Mouse (Mus musculus): ENCODE data around the gene Rbm4b.
"Not testable (repeated sequence)": the region's sequence is repeated elsewhere in the genome, so short reads cannot be mapped to it uniquely, and the experiment has no call there.

The Rbm4b gene

DNA sequence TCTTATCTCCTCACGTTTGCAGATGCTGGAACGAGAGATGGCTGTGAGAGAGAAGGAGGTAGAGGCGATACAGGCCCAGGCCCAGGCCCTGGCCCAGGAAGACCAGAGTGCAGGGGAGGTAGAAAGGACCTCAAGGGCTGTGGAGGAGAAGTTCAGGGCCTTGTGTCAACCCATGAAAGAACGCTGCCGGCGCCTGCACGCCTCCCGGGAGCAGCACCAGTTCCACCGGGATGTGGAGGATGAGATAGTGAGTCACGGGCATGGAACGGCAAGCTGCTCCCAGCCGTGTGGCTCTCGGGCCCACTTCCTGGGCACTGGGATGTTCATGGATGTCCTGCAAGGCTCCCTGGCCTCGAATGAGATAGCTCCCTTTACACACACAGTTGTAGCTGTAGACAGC, 12.3 kb upstream of the Rbm4b start:
- in situ Hi-C loops (cut with MseI, MboI) = loop anchor here in 1 of 2 experiments (5.0 kb wide), 1 partner anchor 102 kb away; no protein-coding TSS in a partner anchor

DNA sequence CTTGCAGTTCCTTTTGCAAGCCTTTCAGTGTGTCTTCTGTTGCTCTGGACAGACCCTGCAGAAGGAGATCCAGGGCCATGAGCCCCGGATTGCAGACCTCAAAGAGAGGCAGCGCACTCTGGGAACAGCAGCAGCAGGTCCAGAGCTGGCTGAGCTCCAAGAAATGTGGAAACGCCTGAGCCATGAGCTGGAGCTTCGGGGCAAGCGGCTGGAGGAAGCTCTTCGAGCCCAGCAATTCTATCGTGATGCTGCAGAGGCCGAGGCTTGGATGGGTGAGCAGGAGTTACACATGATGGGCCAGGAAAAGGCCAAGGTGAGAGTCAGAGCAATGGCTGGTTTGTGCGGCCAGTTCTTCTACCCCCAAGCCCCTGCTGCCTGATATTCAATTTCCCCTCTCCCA, 11.2 kb upstream of the Rbm4b start:
- in situ Hi-C loops (cut with MseI, MboI) = no loop called here

DNA sequence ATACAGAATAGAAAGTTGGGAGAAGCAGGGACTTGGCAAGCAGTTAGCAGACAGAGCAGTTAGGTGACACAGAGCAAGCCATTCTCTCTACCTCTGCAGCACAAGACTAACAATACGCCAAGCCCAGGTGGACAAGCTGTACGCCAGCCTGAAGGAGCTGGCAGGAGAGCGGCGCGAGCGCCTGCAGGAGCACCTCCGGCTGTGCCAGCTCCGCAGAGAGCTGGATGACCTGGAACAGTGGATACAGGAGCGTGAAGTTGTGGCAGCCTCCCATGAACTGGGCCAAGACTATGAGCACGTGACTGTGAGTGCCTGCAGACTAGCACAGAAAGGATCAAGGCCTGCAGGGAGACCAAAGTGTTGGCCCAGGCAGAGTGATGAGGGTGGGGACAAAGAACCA, 10.6 kb upstream of the Rbm4b start:
- in situ Hi-C loops (cut with MseI, MboI) = no loop called here

DNA sequence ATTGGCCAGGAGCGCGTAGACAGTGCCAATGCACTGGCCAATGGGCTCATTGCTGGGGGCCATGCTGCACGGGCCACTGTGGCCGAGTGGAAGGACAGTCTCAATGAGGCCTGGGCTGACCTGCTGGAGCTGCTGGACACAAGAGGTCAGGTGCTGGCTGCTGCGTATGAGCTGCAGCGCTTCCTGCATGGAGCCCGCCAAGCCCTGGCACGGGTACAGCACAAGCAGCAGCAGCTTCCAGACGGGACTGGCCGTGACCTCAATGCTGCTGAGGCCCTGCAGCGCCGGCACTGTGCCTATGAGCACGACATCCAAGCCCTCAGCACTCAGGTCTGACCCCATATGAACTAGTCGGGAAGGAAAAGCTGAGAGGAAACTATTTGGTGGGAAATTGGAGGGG, 9.7 kb upstream of the Rbm4b start:
- in situ Hi-C loops (cut with MseI, MboI) = no loop called here

DNA sequence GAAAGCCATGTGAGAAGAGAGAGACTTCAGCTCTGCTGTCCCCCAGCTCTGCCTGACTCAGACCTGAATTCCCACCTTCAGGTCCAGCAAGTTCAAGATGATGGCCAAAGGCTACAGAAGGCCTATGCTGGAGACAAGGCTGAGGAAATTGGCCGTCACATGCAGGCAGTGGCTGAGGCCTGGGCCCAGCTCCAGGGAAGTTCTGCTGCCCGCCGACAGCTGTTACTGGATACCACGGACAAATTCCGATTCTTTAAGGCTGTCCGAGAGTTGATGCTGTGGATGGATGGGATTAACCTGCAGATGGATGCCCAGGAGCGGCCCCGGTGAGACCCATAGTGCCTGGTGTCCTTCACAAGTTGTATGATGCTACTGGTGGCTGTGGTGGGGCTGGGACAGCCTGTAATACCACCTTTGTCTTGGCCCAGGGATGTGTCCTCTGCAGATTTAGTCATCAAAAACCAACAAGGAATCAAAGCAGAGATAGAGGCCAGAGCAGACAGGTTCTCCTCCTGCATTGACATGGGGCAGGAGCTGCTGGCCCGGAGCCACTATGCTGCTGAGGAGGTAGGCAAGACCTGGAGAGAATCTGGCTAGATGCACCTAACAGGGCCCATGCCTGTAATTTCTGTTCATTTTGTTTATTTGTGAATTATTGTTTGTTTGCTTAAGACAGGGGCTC, 8.5 kb upstream of the Rbm4b start:
- in situ Hi-C loops (cut with MseI, MboI) = no loop called here

DNA sequence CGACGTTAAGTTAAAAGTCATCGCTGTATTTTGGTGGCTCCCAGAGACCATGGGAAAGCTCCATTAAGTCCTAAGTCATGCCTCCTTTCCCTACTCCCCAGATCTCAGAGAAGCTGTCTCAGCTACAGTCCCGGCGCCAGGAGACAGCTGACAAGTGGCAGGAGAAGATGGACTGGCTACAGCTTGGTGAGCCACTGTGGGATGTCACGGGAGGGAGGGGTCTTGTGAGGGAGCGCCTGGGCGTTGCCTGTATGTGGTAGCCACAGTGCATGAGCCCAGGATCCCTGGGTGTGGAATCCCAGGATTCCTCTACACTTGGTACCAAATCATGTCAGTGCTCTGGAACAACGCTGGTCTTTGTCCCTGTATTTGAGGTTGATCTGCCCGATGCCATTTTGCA, 7.8 kb upstream of the Rbm4b start:
- in situ Hi-C loops (cut with MseI, MboI) = no loop called here

DNA sequence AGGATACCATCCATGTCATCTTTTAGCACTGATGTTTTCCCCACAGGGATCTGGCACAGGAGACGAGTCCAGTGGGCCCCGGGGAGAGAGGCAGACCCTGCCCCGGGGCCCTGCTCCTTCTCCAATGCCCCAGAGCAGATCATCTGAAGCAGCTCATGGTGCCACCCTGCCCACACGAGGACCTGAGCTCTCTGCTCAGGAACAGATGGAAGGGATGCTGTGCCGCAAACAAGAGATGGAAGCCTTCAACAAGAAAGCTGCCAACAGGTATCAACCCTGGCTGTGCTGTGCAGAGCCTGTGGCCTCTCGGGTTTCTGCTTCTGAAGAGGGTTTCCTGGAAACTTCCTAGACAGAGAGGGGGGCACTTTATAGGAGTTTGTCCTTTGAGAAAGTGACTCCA, 6.3 kb upstream of the Rbm4b start:
- in situ Hi-C loops (cut with MseI, MboI) = no loop called here

DNA sequence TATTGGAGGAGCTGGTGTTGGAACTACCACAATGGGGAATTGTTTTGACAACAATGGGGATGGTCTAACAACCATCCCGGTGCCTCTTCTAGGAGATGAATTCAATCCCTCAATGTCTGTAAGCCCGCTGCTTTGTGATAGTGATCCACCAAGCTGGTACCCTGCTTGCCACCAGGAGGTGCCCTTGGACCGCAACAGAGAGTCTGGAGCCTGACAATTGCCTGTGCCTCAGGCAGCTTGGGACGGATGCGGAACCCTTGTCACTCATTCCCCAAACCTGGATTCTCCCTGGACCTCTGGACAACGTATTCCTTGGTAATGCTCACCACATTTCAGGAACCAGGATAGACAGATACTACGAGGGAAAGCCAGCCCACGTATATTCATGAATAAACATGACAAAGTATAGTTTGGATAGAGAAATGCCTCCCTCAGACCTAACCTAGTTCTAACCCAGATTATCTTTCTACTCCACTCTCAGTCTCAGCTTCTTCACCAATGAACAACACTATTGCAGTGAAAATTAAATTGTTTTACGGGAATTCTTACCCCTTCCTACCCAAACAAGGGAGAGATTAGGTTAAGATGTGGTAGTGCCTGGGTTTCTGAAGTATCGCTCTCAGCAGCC, 618 bp upstream of the Rbm4b start:
- in situ Hi-C loops (cut with MseI, MboI) = no loop called here

DNA sequence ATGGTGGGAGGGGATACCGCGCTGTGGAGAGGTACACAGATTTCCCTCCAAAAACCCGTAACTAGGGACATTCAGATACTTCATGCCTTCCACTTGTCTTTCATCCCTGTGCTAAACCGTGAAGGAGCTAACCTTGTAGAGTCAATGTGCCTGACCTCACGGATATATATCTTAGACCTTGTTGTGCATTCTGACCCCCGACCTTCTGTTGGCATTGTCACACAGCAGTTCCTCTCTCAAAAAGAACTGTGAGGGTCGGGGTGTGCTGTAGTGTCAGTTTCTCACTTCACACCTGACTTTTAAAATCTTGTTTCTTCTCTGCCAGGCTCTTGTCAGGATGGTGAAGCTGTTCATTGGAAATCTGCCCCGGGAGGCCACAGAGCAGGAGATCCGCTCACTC, 624 bp downstream of the Rbm4b start:
- in situ Hi-C loops (cut with MseI, MboI) = no loop called here

DNA sequence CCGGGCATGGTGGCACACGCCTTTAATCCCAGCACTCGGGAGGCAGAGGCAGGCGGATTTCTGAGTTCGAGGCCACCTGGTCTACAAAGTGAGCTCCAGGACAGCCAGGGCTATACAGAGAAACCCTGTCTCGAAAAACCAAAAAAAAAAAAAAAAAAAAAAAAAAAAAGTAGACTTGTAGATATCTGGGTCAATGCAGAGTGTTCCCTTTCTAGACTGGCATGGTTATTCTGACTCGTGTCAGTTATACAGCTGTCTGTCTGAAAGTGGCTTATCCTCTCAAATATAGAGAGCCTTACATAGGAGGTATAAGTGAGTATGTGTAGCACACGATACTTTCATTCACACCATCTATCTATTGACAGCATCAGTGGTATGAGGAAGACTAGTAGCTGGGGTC, 4.2 kb downstream of the Rbm4b start:
- in situ Hi-C loops (cut with MseI, MboI) = not testable (repeated sequence)

DNA sequence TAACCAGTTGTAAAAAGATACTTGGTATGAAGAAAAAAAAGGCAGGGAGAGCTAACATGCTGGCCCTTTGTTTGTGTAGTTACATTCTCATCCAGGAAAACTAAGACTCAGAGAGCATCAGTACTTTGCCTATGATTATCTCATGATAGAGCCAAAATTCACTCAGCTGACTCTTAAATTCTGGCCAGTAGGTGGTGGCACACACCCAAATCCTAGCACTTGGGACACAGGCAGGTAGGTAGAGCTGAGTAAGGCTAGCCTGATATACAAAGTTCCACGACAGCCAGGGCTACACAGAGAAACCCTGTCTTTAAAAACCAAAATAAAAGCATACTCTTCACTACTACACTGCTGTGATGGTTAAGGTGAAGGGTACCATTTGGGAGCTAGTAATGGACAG, 6.6 kb downstream of the Rbm4b start:
- in situ Hi-C loops (cut with MseI, MboI) = no loop called here

DNA sequence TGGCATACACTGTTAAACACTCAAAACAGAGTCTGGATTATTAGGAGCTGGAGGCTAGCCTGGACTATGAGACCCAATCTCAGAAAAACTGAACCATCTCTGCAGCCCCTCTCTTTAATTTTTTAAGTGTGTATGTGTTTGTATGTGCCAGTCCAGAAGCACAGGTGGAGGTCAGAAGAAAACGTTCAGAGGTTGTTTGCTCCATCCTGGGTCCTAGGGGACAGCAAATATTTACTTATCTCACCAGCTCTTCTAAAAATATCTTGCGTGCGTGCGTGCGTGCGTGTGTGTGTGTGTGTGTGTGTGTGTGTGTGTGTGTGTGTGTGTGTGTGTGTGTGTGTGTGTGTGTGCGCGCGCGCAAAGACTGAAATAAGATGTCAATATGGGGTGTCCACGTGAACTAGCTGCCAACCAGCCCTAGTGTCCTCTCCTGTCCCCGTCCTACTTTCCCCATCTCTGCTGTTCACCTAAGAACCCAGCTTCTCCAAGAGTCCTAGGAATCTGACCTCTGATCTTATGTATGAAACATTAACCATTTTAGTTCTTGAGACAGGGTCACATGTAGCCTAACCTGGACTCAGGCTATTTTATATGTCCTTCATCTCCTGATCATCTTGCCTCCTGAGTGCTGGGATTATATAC, 11.3 kb downstream of the Rbm4b start:
- in situ Hi-C loops (cut with MseI, MboI) = no loop called here

DNA sequence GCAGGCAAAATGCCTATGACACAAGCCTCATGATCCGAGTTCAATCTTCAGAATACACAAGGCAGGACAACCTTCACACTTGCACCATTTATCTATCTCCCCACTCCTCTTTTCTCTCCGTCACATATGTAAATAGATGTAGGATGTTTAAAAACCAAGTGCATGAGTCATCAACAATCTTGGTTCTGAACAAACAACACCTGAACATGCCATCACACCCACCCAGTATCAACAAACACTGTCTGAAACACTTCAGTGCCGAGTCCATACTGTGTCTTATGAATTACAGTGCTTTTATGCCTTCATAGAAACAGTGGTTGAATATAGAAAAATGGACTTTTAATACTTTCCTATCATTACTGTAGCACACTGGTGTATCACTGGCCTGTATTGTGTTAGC, 16.5 kb downstream of the Rbm4b start:
- in situ Hi-C loops (cut with MseI, MboI) = no loop called here

DNA sequence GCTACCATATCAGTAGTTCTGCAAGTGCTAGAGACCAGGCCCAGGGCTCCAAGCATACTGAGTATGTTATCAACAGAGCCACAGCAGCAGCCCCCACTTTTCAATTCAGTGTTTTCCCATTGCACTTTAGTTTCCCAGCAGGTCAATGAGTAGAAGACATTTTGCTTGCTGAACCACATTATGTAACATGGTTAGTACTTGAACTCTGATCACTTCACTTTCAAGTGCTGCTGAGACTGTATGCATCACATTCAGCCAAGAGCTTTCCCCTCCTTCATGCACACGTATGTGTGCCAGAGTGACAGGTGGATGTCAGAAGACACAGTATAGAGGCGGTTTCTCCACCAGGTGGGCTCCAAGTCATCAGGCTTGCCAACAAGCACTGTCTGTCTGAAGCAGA, 26.6 kb downstream of the Rbm4b start:
- in situ Hi-C loops (cut with MseI, MboI) = no loop called here

DNA sequence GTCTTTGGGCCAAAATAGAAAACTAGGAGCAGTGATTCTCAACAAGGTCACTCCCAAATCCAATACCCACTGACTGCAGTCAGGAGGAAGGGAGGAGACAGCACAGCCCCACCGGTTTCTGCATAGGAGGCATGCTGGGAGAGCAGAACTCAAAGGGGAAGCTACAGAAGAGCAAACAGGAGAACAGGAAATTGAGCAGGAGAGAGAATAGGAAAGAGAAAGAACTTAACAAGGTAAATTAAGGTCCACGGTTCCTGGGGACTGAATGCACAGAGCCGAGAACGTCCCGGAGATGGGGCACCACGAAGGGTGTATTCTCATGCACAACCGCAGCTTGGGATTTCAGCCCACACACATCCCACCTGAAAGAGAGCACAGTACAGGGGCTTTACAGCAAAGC, 28.9 kb downstream of the Rbm4b start:
- in situ Hi-C loops (cut with MseI, MboI) = no loop called here

DNA sequence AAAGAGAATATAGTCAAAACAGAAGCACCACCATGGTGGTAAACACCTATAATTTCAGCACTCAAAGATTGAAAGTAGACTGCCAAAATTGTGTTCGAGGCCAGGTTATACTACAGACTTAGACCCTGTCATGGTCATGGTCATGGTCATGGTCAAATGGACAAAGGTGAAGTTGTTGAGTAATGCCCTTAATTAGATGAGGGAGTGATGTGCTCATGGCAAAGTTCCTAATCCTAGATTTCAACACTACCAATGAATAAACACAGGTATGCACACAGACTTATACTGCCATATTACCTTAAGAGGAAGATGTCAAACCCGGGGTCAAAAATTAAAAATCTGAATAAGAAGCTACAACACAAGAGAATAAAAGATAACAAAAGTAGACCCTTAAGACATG, 30.0 kb downstream of the Rbm4b start:
- in situ Hi-C loops (cut with MseI, MboI) = no loop called here

DNA sequence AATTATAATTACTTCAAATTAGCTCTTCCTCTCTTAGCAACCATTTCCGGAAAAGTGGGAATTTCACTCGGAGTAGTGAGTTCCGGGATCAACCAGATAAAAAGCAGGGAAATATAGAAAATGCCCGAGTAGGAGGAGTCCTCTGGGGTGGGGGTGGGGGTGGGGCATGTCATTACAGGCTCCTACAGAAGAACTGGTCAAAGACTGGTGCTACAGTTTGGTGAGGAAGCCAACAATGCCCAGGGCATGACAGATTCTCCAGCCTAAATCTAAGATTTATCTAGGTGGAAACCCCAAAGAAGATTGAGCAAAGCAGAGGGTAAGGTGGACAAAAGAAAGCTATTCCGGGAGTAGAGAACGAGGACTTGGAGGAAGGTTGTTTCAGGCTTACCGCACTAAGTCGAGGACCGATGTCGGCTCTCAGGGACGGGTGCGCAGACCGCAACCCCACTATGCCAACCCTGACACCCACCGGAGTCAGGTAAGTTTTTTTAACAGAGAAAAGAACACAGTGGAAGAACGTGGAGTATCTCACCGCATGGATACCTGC, 37.1 kb downstream of the Rbm4b start:
- in situ Hi-C loops (cut with MseI, MboI) = no loop called here

DNA sequence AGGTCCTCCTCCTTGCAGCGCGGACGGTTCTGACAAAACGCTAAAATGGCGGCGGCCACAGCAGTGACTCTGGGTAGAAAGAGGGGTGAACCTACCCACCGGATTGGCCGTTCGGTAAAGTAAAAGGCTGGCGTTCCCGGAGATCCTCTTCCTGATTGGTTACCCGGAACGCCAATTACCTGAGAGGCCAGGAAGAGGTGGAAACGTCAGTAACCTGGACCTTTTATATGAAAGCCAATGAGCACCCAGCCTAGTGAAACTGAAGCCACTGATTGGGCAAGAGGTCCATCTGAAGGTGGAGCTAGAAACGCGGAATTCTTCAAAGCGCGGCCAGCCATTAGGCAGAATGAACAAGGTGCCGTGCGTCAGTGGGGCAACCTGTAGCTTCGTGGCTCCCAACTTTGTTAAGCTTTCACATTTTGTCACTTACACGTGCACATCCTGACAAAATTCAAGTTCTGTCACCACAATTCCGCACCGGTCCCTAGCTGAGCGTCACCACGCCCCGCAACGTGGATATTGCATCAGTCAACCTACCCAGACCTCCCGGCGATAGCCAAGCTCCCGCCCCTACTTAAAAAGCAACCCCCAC, 37.6 kb downstream of the Rbm4b start, which contains the start of gene Rbm4:
Rbm4 (minus strand) TSS at position 71 of the 592 bp plus-strand sequence.
- in situ Hi-C loops (cut with MseI, MboI) = no loop called here

DNA sequence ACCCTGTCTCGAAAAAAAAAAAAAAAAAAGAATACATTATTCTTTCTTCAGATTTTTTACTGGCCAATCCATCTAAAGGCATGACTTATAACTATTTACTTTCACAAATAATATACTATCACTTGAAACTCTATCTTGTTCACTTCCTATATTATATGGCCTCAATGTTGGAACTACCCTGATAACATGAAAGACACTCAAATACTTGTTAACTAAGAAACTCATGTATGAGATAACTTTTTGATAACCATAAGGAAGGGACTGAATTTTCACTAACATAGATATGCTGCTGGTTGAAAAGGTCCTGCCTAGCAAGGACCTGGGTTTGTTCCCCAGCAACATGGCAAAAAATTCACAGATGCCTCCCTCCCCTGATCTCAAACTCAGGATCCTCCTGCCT, 39.6 kb downstream of the Rbm4b start:
- in situ Hi-C loops (cut with MseI, MboI) = no loop called here

DNA sequence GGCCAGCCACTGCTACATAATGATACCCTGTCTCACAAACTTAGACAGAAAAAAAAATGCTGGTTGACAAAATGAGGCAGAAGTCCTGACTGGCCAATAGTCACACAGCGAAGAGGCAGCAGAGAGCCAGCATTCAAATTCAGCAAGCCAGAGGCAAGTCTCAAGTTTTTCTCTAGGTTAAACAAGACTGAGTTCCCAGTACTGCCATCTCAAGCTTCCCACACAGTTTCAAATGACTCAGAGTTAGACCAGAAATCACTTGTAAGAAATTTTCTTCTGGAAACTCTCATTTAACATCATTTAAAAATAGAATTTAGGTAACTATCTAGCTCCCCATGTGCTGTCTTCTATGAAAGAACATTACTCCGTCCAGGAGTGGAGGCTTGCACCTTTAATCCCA, 41.5 kb downstream of the Rbm4b start:
- in situ Hi-C loops (cut with MseI, MboI) = no loop called here

DNA sequence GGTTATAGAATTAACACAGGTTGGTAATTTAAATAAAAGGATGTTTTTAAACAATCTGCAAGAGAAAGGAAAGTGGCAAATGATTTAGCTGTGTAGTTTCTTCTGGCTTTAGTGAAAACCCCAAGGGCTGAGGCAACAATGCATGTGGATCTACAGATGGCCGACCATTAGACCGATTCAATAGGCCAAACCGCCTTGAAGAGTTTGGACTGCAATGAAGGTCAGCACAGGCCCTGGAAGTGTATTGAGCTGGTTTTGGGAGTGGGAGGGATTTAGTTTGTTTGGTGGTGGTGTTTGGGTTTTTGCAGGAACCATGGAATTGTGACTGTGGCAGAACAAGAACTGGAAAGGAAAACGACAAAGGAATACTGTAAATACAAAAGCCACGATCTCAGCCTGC, 42.8 kb downstream of the Rbm4b start:
- in situ Hi-C loops (cut with MseI, MboI) = no loop called here

DNA sequence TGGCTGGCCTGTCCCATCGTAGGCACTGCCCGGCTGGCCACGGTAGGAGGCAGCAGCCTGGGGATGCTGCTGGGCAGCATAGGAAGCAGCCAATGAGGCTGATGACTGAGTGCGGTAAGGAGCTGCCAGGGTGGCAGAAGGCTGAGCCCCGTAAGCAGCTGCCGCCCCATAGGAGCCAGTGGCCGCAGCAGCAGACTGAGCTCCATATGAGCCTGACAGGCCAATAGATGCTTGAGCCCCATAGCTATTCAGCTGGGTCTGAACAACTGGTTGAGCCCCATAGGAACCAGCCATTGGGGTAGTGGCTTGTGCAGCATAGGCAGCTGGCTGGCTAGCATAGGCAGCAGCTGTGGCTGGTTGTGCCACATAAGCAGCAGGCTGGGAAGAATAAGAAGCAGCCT, 46.4 kb downstream of the Rbm4b start:
- in situ Hi-C loops (cut with MseI, MboI) = no loop called here

DNA sequence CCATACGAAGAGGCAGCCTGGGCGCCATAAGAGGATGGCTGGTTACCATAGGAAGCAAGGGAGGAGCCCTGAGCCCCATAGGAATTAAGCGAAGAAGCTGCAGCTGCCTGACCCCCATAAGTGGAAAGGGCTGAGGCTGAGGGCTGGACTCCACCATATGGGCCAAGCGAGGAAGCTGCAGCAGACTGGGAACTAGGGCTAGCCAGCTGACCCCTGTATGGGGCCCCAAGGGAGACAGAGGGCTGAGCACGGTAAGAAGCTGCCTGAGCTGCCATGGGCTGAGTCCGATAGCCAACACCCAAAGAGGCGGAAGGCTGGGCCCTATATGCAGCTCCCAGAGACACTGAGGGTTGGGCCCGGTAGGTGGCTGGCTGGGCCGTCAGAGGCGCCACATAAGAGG, 47.0 kb downstream of the Rbm4b start:
- in situ Hi-C loops (cut with MseI, MboI) = no loop called here
